Mouse (Mus musculus): ENCODE measurements at regions not wholly inside any gene's neighbourhood (a gene's known extent, or its start where the extent isn't known, plus 50 kb on each side); places are given as distances from the start of the nearest gene placed in this dataset.
A peak's percentile ranks its signal among the peaks of the same experiment; 100 is the strongest.
"Not testable (repeated sequence)": the region's sequence is repeated elsewhere in the genome, so short reads cannot be mapped to it uniquely, and the experiment has no call there.

- DNase-seq = no peak
These were observed 1149.0 kb downstream of the 9330182O14Rik start for GRCm38 (mm10) chr15:41283199-41283598.

- DNase-seq = no peak
These were observed 1152.7 kb downstream of the 9330182O14Rik start for GRCm38 (mm10) chr15:41286809-41287413.

DNA sequence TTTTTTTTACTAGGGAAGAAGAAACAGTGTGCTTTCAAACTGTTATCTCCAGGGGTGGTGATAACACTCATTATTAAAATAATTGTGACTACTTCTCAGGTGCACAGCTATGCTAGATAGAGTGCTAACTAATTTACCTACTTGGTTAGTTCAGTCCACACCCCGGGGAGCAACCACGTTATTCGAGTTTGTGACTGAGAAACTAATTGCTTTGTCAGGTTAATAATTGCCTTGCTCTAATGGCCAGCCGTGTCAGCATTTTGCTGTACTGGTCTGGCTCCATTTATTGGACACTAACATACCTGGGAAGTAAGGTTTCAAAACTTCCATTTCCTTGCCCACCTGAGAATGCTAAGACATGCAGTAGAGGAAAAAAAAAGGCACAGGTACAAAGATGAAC, 1163.3 kb downstream of the 9330182O14Rik start:
- no peak for DNase-seq

GRCm38 (mm10) chr15:41306638-41307037, 1172.5 kb downstream of the 9330182O14Rik start:
- no peak for DNase-seq

DNA sequence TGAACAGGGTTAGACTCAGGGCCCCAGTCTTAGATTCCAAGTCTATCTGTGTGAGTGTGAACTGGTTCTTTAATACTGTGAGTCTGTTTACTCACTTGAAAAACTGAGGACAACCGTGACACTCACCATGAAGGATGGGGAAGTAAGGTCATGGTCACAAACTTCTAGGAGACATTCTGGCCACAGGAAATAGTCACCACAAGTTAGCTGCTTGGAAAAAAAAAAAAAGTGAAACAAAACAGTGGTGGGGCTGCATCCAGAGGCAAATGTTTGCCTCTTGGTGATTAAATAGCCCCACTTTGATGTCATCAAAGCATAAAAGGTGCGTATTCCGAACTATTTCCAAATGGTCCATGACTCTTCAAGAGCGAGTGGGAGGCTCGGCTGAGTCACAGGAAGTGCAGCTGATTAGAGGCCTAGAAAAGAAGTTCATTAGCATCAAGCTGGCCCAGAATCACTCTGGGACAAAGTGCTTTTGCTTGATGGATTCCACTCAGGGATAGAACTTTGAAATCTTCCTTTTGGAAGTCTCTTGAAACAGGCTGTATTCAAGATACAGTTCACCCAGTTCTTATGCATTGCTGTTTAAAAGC, 1177.7 kb downstream of the 9330182O14Rik start:
- DNase-seq = no peak

- no peak for DNase-seq
These were observed 1180.8 kb downstream of the 9330182O14Rik start for GRCm38 (mm10) chr15:41314916-41315315.

DNA sequence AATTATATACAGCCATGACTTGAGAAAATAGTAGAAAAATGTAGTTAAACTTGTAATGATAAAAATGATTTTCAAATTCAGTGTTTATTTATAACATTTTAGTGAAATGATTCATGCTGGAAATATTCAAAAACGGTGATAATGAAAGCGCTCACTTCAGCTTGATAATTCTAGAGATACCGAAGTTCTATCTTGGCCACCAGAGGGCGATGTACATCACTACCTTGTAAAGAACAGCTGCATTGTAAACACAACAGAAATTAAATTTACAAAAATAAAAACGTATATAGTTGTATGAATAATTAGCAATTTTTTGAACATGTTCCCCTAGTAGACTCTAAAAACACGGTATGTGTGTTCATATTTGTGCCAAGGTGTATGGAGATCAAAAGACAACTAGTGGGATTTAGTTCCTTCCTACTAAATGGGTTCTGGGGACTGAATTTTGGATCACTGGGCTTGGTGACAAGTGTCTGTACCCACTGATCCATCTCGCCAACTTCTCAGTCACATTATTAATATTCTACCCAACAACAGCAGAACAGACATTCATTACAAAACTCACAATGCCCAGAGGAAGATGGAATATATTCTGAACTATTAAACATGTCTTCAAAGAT, 1191.6 kb downstream of the 9330182O14Rik start:
- peak; percentile 66 for DNase-seq

DNA sequence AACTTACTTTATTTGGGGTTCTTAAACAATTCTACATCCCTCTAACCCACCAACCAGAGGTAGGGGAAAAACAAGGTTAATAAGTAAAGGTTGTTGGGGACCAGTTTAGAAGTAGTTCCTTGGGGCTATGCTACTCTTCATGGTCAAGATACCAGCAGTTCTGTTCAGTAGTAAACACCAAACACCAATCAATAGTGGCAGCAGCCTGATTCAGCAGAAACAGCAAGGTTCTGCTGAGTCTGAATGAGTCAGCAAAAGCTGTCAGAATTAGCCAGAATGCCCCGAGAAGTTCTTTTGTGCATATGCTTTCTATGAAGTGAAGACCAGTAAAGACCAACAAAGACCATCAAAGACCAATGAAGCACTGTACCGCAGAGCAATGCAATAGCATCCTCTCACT, 1195.1 kb downstream of the 9330182O14Rik start:
- DNase-seq = no peak

GRCm38 (mm10) chr15:41330085-41330484, 1195.9 kb downstream of the 9330182O14Rik start:
- DNase-seq = no peak

DNA sequence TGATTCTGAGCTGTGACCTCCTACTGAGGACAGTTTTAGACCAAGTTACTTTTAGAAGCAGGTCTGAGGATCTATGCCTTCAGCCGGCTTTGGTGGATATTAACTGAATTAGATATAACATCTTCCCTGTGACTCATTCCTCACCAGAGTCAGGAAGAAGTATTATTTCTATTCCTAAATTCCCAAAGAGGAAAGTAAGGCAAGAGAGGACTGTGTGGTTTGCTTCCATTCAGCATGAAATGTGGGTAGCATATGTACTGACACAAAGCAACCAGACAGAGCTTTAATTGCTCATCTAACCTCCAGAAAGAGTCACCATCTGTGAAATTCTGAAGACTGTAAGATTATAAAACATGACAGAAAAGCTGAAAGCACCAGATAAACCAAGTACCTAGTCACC, 1198.3 kb downstream of the 9330182O14Rik start:
- DNase-seq = no peak

DNA sequence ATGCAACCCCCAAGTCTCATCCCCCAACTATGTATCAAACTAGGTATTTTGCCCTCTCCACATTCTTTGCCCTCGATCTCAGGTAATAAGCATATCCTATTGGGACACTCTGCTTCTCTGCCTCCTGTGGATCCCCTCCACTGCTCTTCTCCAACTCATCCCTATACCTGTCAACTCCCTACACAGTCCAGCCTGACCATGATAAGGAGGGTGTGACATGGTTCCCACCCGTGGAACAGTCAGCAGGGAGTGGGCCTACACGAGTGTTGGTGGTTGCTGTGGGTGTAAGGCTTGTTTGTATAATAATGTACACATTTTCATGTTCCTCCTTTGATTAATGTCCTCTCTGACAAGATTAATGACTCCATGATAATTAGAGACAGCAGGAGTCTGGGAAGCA, 1199.0 kb downstream of the 9330182O14Rik start:
- DNase-seq = no peak

- not testable (repeated sequence) for DNase-seq
These were observed 1206.5 kb downstream of the 9330182O14Rik start for GRCm38 (mm10) chr15:41340621-41341020.

- DNase-seq = no peak
These were observed 1211.4 kb downstream of the 9330182O14Rik start for GRCm38 (mm10) chr15:41345554-41345953.

DNA sequence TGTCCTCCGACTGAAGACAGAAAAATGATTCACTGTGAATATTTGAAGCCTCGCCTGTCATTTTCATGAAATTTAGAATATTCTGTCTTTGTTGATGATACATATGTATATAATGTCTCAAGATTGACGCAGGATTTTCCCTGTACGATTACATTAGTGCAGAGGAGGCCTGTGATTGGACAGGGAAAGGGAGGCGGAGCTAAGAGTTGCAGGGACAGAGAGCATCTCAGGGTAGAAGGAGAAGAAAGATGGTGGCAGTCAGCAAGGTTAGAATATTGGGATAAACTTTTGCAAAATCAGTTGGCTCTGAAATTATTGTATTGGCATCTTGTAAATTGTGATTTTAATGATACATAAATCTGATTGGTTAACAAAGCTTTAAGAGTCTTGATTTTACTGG, 1213.1 kb downstream of the 9330182O14Rik start:
- DNase-seq = no peak

DNA sequence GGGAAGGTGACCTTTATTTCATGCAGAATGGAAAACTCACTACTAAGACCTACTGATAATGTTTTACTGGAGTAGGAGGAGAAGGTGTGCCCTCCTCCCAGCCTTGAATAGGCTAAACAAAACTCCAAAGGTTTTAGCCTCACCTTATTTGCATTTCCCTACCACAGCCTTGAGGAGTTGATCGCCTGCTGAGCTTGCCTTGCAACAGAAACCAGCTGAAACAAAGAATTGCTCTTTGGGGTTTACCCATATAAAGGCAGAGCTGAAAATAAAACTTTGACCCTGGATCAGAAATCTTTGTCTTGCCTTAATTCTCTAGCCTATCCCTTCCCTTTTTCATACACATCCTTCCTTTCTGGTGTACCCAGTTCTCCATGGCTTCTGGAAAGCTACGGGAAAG, 1218.0 kb downstream of the 9330182O14Rik start:
- DNase-seq = no peak

GRCm38 (mm10) chr15:41359276-41359675, 1225.1 kb downstream of the 9330182O14Rik start:
- no peak for DNase-seq

DNA sequence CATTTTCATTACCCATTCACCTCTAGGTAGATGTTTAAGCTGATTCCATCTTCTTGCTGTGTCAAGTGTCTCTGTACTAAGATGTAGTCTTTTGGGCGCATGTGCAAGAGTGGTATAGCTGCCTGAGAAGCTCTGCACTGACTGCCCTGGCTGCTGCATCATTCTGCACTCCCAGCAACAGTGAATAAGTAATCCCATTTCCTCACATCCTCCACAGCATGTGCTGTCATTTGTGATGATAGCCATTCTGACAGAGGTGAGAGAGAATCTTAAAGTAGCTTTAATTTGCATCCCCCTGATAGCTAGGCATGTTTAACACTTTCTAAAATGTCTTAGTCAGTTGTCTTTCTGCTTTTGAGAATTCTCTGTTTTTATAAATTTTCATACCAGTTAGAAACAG, 1240.5 kb downstream of the 9330182O14Rik start:
- DNase-seq = no peak

- no peak for DNase-seq
These were observed 1241.7 kb downstream of the 9330182O14Rik start for GRCm38 (mm10) chr15:41375906-41376305.

- no peak for DNase-seq
These were observed 1245.5 kb downstream of the 9330182O14Rik start for GRCm38 (mm10) chr15:41379637-41380036.

- DNase-seq = no peak
These were observed 1246.3 kb downstream of the 9330182O14Rik start for GRCm38 (mm10) chr15:41380429-41380828.

- no peak for DNase-seq
These were observed 1256.5 kb downstream of the 9330182O14Rik start for GRCm38 (mm10) chr15:41390699-41391098.
